Mouse (Mus musculus): ENCODE measurements around the gene Pou6f2. TPM values are rescaled to one million over a fixed set of nuclear protein-coding genes. Genes with fewer than 3 reads are reported as not detected.

Gene Pou6f2
- total and polyA plus RNA-seq, 3 experiments, result not detected

DNA sequence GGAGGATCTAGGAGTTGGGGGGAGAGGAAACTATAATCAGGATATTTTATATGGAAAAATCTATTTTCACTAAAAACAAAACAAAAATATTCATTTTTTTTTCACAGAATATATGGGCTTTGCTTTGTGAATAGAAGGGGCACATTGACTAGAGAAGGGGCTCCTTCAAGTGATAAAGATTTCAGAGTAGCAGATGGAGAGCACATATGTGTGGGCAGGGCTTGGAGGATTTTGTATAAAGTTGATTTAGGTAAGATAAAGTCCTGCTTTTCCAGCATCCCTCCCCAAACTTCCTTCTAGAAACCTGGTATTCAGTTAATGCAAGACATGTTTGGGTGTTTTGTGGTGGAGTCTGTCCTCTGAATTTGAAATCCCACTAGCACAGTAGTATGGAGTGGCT is 266.2 kb downstream of the Pou6f2 start:
- Histone ChIP-seq H3K27me3 (ENCODE audit: control insufficient read depth in 1 of 2, insufficient read depth in 2 of 2, low read length in 2 of 2) (no peaks in the 10 kb centered on the region), H3K79me2 (ENCODE audit: control insufficient read depth, insufficient read depth, low read length, poor library complexity) (no peaks in the 10 kb centered on the region), H3K9ac (ENCODE audit: control insufficient read depth, low read depth, low read length, poor library complexity, severe bottlenecking) (no peak overlapping the region), H3K4me3 (ENCODE audit: control insufficient read depth in 1 of 2, insufficient read depth in 1 of 2, low read depth in 2 of 2, low read length in 2 of 2) (no peak overlapping the region), H3K36me3 (ENCODE audit: control insufficient read depth in 1 of 2, insufficient read depth in 2 of 2, low read length in 2 of 2) (no peaks in the 10 kb centered on the region), H3K27ac (ENCODE audit: control insufficient read depth, low read depth, low read length) (no peak overlapping the region), H3K9me3 (replicated peaks; ENCODE audit: insufficient read depth, low read length) (no peaks in the 10 kb centered on the region), H3K4me1 (ENCODE audit: control insufficient read depth in 1 of 2, insufficient read depth in 2 of 2, low read length in 2 of 2) (no peaks in the 10 kb centered on the region)
- TF ChIP-seq NELFE (IDR thresholded peaks at IDR 0.05; ENCODE audit: low read depth, low read length), result no peak
- TF ChIP-seq MXI1 (IDR thresholded peaks at IDR 0.05; ENCODE audit: low read depth, low read length), result no peak
- TF ChIP-seq SIN3A (IDR thresholded peaks at IDR 0.05; ENCODE audit: low read length), result no peak
- no peak for TF ChIP-seq RAD21 (IDR thresholded peaks at IDR 0.05; ENCODE audit: low read depth, low read length)
- TF ChIP-seq KAT2A (conservative IDR thresholded peaks at IDR 0.05; ENCODE audit: low read depth, low read length), result no peak
- no peak for TF ChIP-seq E2F4 (IDR thresholded peaks at IDR 0.05; ENCODE audit: borderline replicate concordance, low read depth, low read length)
- TF ChIP-seq MYC (IDR thresholded peaks at IDR 0.05; ENCODE audit: low read depth, low read length), result no peak
- TF ChIP-seq TAL1 (IDR thresholded peaks at IDR 0.05; ENCODE audit: low read length), result no peak
- no peak for TF ChIP-seq POLR2A (IDR thresholded peaks at IDR 0.05; ENCODE audit: control insufficient read depth in 1 of 2, insufficient read depth in 1 of 2, low read depth in 1 of 2, low read length in 2 of 2, poor library complexity in 1 of 2)
- TF ChIP-seq CHD2 (IDR thresholded peaks at IDR 0.05; ENCODE audit: low read length), result no peak
- no peak for TF ChIP-seq TCF12 (IDR thresholded peaks at IDR 0.05; ENCODE audit: low read depth, low read length)
- TF ChIP-seq HCFC1 (IDR thresholded peaks at IDR 0.05; ENCODE audit: low read depth, low read length), result no peak
- TF ChIP-seq BHLHE40 (IDR thresholded peaks at IDR 0.05; ENCODE audit: borderline replicate concordance, low read depth, low read length), result no peak
- no peak for TF ChIP-seq GATA1 (IDR thresholded peaks at IDR 0.05; ENCODE audit: low read depth, low read length)
- TF ChIP-seq GABPA (IDR thresholded peaks at IDR 0.05; ENCODE audit: low read depth, low read length), result no peak
- no peak for TF ChIP-seq POLR2AphosphoS2 (IDR thresholded peaks at IDR 0.05; ENCODE audit: low read length)
- DNase-seq (ENCODE audit: low read depth, low spot score), result no peak

DNA sequence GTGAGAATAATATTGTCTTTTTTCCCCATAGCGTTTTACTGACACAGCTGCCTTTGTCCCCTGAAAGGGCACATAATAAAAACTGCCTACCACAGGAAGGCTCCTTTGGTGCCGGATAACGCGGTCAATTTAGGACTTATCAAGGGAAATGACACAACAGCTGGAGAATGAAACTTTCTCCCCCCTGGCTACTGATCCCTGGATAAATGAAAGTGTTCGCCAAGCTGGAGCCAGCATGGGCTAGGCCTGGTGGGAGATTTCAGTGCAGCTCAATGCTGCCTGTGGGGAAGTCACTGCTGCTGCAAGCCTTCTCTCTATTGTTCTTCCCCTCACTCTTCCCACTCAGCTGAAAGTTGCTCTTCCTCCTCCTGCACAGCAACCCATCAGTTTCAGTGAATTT is 267.8 kb downstream of the Pou6f2 start:
- DNase-seq (ENCODE audit: low read depth, low spot score), result no peak
- H3K9me3 ChIP-seq (replicated peaks; ENCODE audit: insufficient read depth, low read length), result no peaks in the 10 kb centered on the region
- H3K4me1 ChIP-seq (ENCODE audit: control insufficient read depth in 1 of 2, insufficient read depth in 2 of 2, low read length in 2 of 2), result no peaks in the 10 kb centered on the region

More for the DNA sequence above, 267.8 kb downstream of the Pou6f2 start:
- TF ChIP-seq HCFC1 (IDR thresholded peaks at IDR 0.05; ENCODE audit: low read depth, low read length) (no peak), GATA1 (IDR thresholded peaks at IDR 0.05; ENCODE audit: low read depth, low read length) (no peak), TAL1 (IDR thresholded peaks at IDR 0.05; ENCODE audit: low read length) (no peak), ZC3H11A (IDR thresholded peaks at IDR 0.05; ENCODE audit: low read depth, low read length) (no peak), SIN3A (IDR thresholded peaks at IDR 0.05; ENCODE audit: low read length) (no peak), CTCF (IDR thresholded peaks at IDR 0.05 in 2 of 3, conservative IDR thresholded peaks at IDR 0.05 in 1 of 3; ENCODE audit: control insufficient read depth in 1 of 3, insufficient read depth in 1 of 3, low read depth in 2 of 3, low read length in 3 of 3, poor library complexity in 1 of 3, severe bottlenecking in 1 of 3) (no peak), BHLHE40 (IDR thresholded peaks at IDR 0.05; ENCODE audit: borderline replicate concordance, low read depth, low read length) (no peak), MEF2A (IDR thresholded peaks at IDR 0.05; ENCODE audit: extremely low read depth, insufficient replicate concordance, low read depth, low read length, poor library complexity, severe bottlenecking) (no peak), USF2 (IDR thresholded peaks at IDR 0.05; ENCODE audit: borderline replicate concordance in 1 of 2, insufficient read depth in 1 of 2, low read depth in 1 of 2, low read length in 2 of 2) (no peak), TCF12 (IDR thresholded peaks at IDR 0.05; ENCODE audit: low read depth, low read length) (no peak), TBP (IDR thresholded peaks at IDR 0.05; ENCODE audit: low read depth, low read length) (no peak), KAT2A (conservative IDR thresholded peaks at IDR 0.05; ENCODE audit: low read depth, low read length) (no peak), MAZ (IDR thresholded peaks at IDR 0.05; ENCODE audit: low read depth, low read length) (no peak), MXI1 (IDR thresholded peaks at IDR 0.05; ENCODE audit: low read depth, low read length) (no peak), NELFE (IDR thresholded peaks at IDR 0.05; ENCODE audit: low read depth, low read length) (no peak), MYB (IDR thresholded peaks at IDR 0.05; ENCODE audit: low read depth, low read length) (no peak), SMC3 (IDR thresholded peaks at IDR 0.05; ENCODE audit: low read depth, low read length) (no peak), JUND (IDR thresholded peaks at IDR 0.05; ENCODE audit: low read depth, low read length) (no peak), POLR2AphosphoS5 (IDR thresholded peaks at IDR 0.05; ENCODE audit: borderline replicate concordance, low read depth, low read length) (no peak), ETS1 (IDR thresholded peaks at IDR 0.05; ENCODE audit: low read depth, low read length) (no peak)
- Histone ChIP-seq H3K27me3 (ENCODE audit: control insufficient read depth in 1 of 2, insufficient read depth in 2 of 2, low read length in 2 of 2) (no peaks in the 10 kb centered on the region), H3K4me3 (ENCODE audit: control insufficient read depth in 1 of 2, insufficient read depth in 1 of 2, low read depth in 2 of 2, low read length in 2 of 2) (no peak overlapping the region), H3K27ac (ENCODE audit: control insufficient read depth, low read depth, low read length) (no peak overlapping the region), H3K9ac (ENCODE audit: control insufficient read depth, low read depth, low read length, poor library complexity, severe bottlenecking) (no peak overlapping the region), H3K36me3 (ENCODE audit: control insufficient read depth in 1 of 2, insufficient read depth in 2 of 2, low read length in 2 of 2) (no peaks in the 10 kb centered on the region), H3K79me2 (ENCODE audit: control insufficient read depth, insufficient read depth, low read length, poor library complexity) (no peaks in the 10 kb centered on the region)

Data from MEL (cell line).